Mouse (Mus musculus) kidney, embryonic 16.5 days (tissue): Measurements from ENCODE around the gene Omt2a. TPM values are rescaled to one million over a fixed set of nuclear protein-coding genes. Genes with fewer than 3 reads are reported as not detected.
"Not testable (repeated sequence)": the region's sequence is repeated elsewhere in the genome, so short reads cannot be mapped to it uniquely, and the experiment has no call there.

Experiments
- ATAC-seq: fragments of 200-750 bp; cut with Nextera tagmentation; 2 replicates; pipeline ENCODE4 v1.8.0; 2017; ENCODE audit warnings: moderate TSS enrichment; ENCODE audit not compliant: low FRiP score, low TSS enrichment
- H3K27ac ChIP-seq: fragments of 300-500 bp; sonication (generic); 2 replicates; pipeline ENCODE4 v1.5.1; 2014; ENCODE audit warnings: low read length
- H3K27me3 ChIP-seq: fragments of 300-500 bp; sonication (generic); 2 replicates; pipeline ENCODE4 v1.6.1; 2014; ENCODE audit warnings: low read length, control low read depth, mixed read lengths; ENCODE audit not compliant: insufficient read depth
- H3K36me3 ChIP-seq: fragments of 300-500 bp; sonication (generic); 2 replicates; pipeline ENCODE4 v1.6.1; 2014; ENCODE audit warnings: low read length, control low read depth, mixed read lengths; ENCODE audit not compliant: insufficient read depth
- H3K4me1 ChIP-seq: fragments of 300-500 bp; sonication (generic); 2 replicates; pipeline ENCODE4 v1.6.1; 2014; ENCODE audit warnings: low read length, control low read depth, mixed read lengths; ENCODE audit not compliant: insufficient read depth
- H3K4me2 ChIP-seq: fragments of 300-500 bp; sonication (generic); replicated peaks from 2 replicates; pipeline ENCODE4 v1.6.1; 2014; ENCODE audit warnings: low read depth, low read length
- H3K4me3 ChIP-seq: fragments of 300-500 bp; sonication (generic); 2 replicates; pipeline ENCODE4 v1.5.1; 2014; ENCODE audit warnings: mild to moderate bottlenecking, low read length
- H3K9ac ChIP-seq: fragments of 300-500 bp; sonication (generic); replicated peaks from 2 replicates; pipeline ENCODE4 v1.6.1; 2014; ENCODE audit warnings: low read length
- H3K9me3 ChIP-seq: fragments of 300-500 bp; sonication (generic); 2 replicates; pipeline ENCODE4 v1.6.1; 2016; ENCODE audit warnings: low read length, control low read depth
- WGBS: fragments of 180-500 bp; shearing (Covaris S2); extraction: QIAGEN DNeasy Blood & Tissue Kit; methylation state at CpG from one replicate; pipeline ENCODE4 v1.1.7; 2014; 5-methylcytosine and 5-hydroxymethylcytosine counted together
- polyA plus RNA-seq: library from polyadenylated mRNA; unstranded; fragments of >200 nt; fragmentation: Nextera tagmentation; extraction: Ambion mirVana; gene quantifications from 2 replicates; pipeline ENCODE4 v1.2.1, GENCODE M21; 2015

Gene Omt2a
- not detected in 2 replicates for polyA plus RNA-seq

DNA sequence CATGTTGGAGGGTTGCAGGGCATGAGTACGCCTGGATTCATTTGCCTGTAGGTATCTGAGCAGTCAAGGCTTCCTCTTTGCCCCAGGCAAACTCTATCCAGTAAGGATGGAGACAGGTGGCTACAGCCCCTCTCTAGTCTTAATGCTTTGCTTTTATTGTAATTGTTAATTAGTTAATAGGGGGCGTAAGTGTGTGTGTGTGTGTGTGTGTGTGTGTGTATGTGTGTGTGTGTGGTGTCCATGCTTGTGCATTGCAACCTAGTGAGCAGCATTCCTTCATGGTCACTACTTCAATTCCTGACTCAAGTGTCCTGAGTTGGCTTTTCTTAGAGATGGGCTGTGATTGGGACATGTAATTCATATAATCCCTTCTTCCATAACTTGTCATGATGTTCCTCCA lies at the start of gene Omt2a:
TSS of gene Omt2a (minus strand) at position 101 of the 400 bp plus-strand sequence.
- Histone ChIP-seq H3K27me3 (no peaks in the 10 kb centered on the region), H3K9ac (no peak within 1 kb of the TSS), H3K36me3 (no peaks in the 10 kb centered on the region), H3K4me1 (no peaks in the 10 kb centered on the region), H3K27ac (no peak within 1 kb of the TSS), H3K4me2 (no peak within 1 kb of the TSS), H3K9me3 (no peaks in the 10 kb centered on the region), H3K4me3 (no peak within 1 kb of the TSS)
- 86% methylated on average over 2 of the region's 2 CpGs for WGBS
- no peak for ATAC-seq

DNA sequence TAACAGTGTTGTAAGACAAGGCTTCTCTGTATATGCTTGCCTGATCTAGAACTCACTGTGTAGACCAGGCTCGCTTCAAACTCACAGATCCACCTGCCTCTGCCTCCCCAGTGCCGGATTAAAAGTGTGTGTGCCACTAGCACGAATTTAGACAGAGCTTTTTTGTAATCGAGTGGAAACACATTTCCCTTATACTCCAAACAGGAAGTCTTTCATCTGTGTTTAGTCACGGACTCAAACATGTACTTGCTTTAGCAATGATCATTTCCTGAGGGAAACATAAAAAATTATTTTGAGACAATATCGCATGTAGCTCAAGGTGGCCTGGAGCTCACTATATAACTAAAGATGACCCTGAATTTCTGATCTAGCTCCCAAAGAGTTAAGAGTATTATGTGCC lies 48.8 kb upstream of the Omt2a start:
- ATAC-seq = no peak
- Histone ChIP-seq H3K9me3 (no peaks in the 10 kb centered on the region), H3K4me1 (no peaks in the 10 kb centered on the region), H3K27ac (no peak overlapping the region), H3K36me3 (no peaks in the 10 kb centered on the region), H3K4me2 (no peak overlapping the region), H3K4me3 (no peak overlapping the region), H3K27me3 (no peaks in the 10 kb centered on the region), H3K9ac (no peak overlapping the region)
- WGBS = 64% methylated on average over 6 of the region's 6 CpGs

DNA sequence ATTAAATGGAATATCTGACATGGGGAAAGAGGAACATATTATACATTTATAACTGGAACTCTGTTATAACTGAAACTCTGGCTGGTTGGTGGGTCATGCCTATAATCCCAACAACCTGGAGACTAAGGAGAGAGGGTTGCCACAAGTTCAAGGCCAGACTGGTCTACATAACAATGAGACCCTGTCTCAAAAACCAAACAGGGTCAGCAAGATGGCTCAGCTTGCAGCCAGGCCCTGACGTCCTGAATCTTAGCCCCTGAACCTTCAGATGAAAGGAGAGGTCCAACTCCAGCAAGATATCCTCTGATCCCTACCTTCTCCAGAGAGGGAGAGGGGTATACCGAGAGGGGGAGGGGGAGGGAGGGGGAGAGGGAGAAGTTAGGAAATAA lies 45.9 kb upstream of the Omt2a start:
- H3K27me3 ChIP-seq = no peaks in the 10 kb centered on the region
- H3K9ac ChIP-seq = no peak overlapping the region
- 58% methylated on average over 2 of the region's 2 CpGs for WGBS
- ATAC-seq = no peak
- H3K4me2 ChIP-seq = no peak overlapping the region
- no peaks in the 10 kb centered on the region for H3K9me3 ChIP-seq
- no peak overlapping the region for H3K4me3 ChIP-seq
- H3K27ac ChIP-seq = no peak overlapping the region
- no peaks in the 10 kb centered on the region for H3K36me3 ChIP-seq
- no peaks in the 10 kb centered on the region for H3K4me1 ChIP-seq

DNA sequence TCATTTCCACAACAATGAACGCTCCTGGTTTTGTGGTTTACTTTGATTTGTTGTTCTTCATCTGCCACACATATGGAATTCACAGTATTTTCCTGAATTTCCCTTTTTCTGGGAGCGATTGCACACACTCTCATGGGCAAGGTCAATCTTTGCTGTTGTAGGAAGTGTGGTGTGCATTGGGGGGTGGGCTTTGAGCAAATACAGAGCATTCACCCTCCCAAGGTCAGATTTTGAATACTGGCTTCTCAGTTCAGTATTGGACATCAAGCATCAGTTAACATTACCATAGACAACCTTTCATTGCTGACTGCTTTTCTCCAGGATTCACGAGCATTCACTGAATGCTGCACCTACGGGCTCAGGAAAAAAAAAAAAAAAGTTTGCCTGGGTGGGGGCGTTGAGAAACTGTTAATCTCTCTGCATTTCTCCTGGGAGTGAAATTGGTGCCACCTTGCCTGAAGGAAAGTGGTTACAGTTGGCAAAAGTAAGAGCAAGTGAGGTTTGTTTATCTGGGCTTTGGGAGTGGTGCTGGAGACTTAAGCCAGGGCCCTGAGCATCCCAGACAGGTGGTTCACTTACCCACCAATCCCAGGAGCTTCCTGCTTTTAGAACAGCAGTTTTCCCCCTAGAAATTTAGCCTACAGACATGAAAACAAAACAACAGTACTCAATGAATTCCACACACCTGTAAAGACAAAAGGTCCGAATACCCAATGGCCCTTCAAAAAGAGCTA lies 45.3 kb upstream of the Omt2a start:
- no peaks in the 10 kb centered on the region for H3K36me3 ChIP-seq
- H3K4me2 ChIP-seq = no peak overlapping the region
- WGBS = 79% methylated on average over 6 of the region's 6 CpGs
- no peaks in the 10 kb centered on the region for H3K4me1 ChIP-seq
- H3K4me3 ChIP-seq = no peak overlapping the region
- H3K9ac ChIP-seq = no peak overlapping the region
- no peak overlapping the region for H3K27ac ChIP-seq
- no peaks in the 10 kb centered on the region for H3K9me3 ChIP-seq
- no peak for ATAC-seq
- H3K27me3 ChIP-seq = no peaks in the 10 kb centered on the region

DNA sequence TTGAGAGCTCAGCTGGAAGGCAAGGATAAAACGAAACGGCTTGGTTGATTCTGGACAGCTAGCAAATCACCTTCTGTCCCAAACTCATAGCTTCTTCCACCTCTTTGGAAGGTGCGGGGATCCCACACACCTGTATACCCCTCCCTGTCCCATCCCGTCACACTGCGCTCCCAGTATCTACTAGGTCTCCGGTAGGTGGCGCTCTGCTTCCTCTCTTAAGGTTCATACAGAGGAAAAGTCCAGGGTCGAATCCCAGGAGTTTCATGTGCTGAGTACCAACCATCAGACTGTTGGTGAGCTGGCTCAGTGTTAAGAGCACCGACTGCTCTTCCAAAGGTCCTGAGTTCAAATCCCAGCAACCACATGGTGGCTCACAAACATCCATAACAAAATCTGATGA lies 43.5 kb upstream of the Omt2a start:
- no peaks in the 10 kb centered on the region for H3K4me1 ChIP-seq
- no peak overlapping the region for H3K4me2 ChIP-seq
- WGBS = 14% methylated on average over 9 of the region's 9 CpGs
- no peaks in the 10 kb centered on the region for H3K9me3 ChIP-seq
- no peaks in the 10 kb centered on the region for H3K36me3 ChIP-seq
- H3K9ac ChIP-seq = no peak overlapping the region
- ATAC-seq = peak; percentile 59
- no peak overlapping the region for H3K4me3 ChIP-seq
- H3K27me3 ChIP-seq = no peaks in the 10 kb centered on the region
- no peak overlapping the region for H3K27ac ChIP-seq

DNA sequence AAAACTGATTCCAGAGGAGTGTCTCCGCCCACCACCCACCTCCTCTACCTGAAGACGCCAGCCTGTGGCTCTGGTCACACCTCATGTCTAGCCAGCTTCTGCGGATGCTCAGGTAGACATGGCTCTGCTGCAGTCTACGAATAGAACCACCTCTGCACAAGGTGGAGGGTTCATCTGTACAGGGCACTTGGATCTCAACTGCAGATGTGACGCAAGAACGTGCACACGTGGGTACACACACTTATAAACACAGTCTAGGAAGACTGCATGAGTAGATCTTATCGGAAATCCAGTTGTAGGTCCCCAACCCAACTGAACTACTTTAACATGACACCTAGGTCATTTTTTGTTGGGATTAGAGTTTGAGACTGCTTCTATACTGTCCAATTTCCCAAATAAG lies 41.0 kb upstream of the Omt2a start, which contains the start of gene Gsta2:
TSS of gene Gsta2 (minus strand) at position 178 of the 400 bp plus-strand sequence.
- no peaks in the 10 kb centered on the region for H3K36me3 ChIP-seq
- no peaks in the 10 kb centered on the region for H3K4me1 ChIP-seq
- H3K27me3 ChIP-seq = no peaks in the 10 kb centered on the region
- no peak within 1 kb of the TSS for H3K9ac ChIP-seq
- WGBS = 89% methylated on average over 8 of the region's 8 CpGs
- no peaks in the 10 kb centered on the region for H3K9me3 ChIP-seq
- ATAC-seq = no peak
- no peak within 1 kb of the TSS for H3K4me3 ChIP-seq
- H3K27ac ChIP-seq = 0 out of 2 replicates have a peak within 1 kb of the TSS, but pooled peaks have one; percentile 50
- H3K4me2 ChIP-seq = no peak within 1 kb of the TSS

DNA sequence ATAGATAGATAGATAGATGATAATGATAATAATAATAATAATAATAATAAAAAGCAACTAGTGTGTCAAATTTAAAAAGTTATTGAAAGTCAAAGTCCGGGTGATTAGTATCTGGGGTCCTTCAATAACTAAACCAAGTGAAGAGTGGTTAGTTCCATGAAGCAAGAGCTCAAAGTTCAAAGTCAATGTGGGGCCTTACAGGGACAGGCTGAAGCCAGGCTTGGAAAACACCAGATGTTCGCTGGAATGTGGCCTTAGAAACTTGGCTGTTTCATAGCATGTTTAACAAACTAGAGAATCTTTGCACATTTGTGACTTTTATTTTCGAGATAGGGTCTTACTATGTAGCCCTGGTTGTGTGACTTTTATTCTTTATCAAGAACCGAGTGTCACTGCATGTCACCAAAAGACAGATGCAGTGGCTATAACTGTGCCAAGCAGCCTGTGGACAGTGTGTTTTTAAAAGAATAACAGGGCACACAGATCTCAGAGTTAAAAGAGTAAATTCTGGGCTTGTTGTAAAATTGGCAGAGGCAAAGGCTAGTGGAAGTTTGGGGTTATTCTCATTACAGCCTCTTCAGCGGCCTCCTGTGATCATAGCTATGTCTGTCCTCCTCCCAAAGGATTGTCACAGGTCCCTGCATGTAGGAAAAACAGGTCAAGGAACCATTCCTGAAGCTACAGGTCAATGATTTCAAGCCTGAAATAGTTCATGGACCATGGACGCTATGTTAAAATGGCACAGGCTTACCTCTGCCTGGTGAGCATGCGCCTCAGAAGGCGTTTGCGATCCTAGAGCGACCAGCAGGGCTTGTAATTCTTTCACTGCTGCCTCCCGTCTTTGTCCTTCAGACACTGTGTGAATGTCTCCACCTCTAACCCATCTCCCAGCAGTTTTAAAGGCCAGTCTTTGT lies 40.3 kb upstream of the Omt2a start:
- ATAC-seq = peak; percentile 51; the same call in 1 of the 2 replicates
- no peaks in the 10 kb centered on the region for H3K27me3 ChIP-seq
- no peaks in the 10 kb centered on the region for H3K4me1 ChIP-seq
- H3K9me3 ChIP-seq = no peaks in the 10 kb centered on the region
- 73% methylated on average over 11 of the region's 11 CpGs for WGBS
- H3K4me3 ChIP-seq = no peak overlapping the region
- H3K27ac ChIP-seq = 0 out of 2 replicates have a peak overlapping the region, but pooled peaks have one; percentile 50
- no peak overlapping the region for H3K4me2 ChIP-seq
- no peaks in the 10 kb centered on the region for H3K36me3 ChIP-seq
- H3K9ac ChIP-seq = no peak overlapping the region

DNA sequence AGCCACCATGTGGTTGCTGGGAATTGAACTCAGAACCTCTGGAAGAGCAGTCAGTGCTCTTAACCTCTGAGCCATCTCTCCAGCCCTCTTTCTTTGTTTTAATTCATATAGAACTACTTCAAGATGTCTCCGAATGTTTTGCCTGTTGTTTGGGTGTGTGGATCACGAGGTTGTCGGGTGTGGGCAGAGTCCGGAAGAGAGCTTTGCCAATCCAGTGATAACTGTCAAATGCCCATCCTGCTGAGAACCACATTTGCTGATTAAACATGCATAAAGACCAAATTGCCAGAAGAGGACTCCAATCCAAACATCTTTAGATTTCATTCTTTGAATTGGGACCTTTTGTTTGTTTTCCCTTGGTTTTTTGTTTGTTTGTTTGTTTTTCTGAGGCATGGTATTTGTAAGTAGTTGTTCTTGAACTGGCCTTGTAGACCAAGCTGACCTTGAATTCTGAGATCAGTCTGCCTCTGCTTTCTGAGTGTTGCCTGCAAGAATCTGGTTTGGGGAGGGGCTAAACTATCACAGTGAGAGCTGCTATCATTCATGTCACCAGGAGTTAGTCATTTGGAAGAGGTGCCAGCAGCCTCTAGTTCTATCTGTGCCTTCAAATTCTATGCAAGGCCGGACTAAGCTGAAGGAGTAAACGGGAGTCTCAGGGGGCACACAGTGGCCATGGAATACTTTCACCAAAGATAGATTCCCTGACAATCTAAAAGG lies 37.1 kb upstream of the Omt2a start:
- no peak overlapping the region for H3K9ac ChIP-seq
- no peaks in the 10 kb centered on the region for H3K27me3 ChIP-seq
- H3K36me3 ChIP-seq = no peaks in the 10 kb centered on the region
- no peak overlapping the region for H3K4me2 ChIP-seq
- H3K9me3 ChIP-seq = no peaks in the 10 kb centered on the region
- no peak for ATAC-seq
- 83% methylated on average over 6 of the region's 6 CpGs for WGBS
- H3K4me3 ChIP-seq = no peak overlapping the region
- no peaks in the 10 kb centered on the region for H3K4me1 ChIP-seq
- no peak overlapping the region for H3K27ac ChIP-seq

DNA sequence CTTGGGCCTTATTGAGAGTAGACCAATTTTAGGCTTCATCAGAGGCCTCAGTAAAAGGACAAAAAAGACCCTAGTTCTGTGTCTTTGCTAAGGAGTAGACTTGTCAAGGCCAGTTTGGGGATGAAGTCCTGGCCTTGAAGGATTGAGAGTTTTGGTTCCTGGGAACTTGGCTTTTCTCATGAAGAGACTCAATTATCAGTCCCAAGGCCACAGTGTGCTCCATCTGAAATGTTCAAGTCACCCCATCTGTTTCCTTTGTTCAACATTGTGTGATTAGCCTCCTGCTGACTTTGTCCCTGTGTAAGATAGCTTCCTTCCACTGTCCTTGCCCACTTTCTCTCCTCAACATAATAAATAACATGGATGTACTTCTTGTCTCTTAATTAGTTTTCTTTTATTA lies 35.4 kb upstream of the Omt2a start:
- H3K27me3 ChIP-seq, H3K4me3 ChIP-seq, H3K9me3 ChIP-seq, H3K4me1 ChIP-seq, H3K9ac ChIP-seq, H3K4me2 ChIP-seq, H3K36me3 ChIP-seq, ATAC-seq, H3K27ac ChIP-seq: not testable (repeated sequence)
